Mouse (Mus musculus) MEL (cell line): ENCODE data around the gene Phox2b.

Source experiments
- GATA1 ChIP-seq: IDR thresholded peaks from 2 replicates; pipeline ENCODE4 v1.6.1; 2011; ENCODE audit warnings: low read depth, low read length, improper control_type of control experiment
- POLR2A ChIP-seq, 2 experiments: IDR thresholded peaks; 2 replicates each; pipeline ENCODE4 v1.6.1; 2011 to 2012; ENCODE audit warnings: low read length in 2 of 2, mild to moderate bottlenecking in 2 of 2, control low read depth in 1 of 2, improper control_type of control experiment in 1 of 2, low read depth in 1 of 2, moderate library complexity in 1 of 2; ENCODE audit not compliant: control insufficient read depth in 1 of 2, insufficient read depth in 1 of 2, poor library complexity in 1 of 2
- SIN3A ChIP-seq: IDR thresholded peaks from 2 replicates; pipeline ENCODE4 v1.6.1; 2012; ENCODE audit warnings: low read length, improper control_type of control experiment, inconsistent platforms

- TF ChIP-seq POLR2A (IDR thresholded peaks at IDR 0.05; ENCODE audit: control insufficient read depth in 1 of 2, insufficient read depth in 1 of 2, low read depth in 1 of 2, low read length in 2 of 2, poor library complexity in 1 of 2) (no peak), GATA1 (no peak), SIN3A (no peak)
Measured at GRCm38 (mm10) chr5:67099393-67100271, 531 bp upstream of the Phox2b start.
